Mouse (Mus musculus): Measurements from ENCODE around the gene Pnmal2.

GRCm38 (mm10) chr7:16990006-16990744 lies 45.7 kb downstream of the Pnmal2 start:
- TF ChIP-seq CTCF (IDR thresholded peaks at IDR 0.05; ENCODE audit: borderline replicate concordance, control insufficient read depth, extremely low read depth, insufficient read depth, low read length, poor library complexity) (no peak), POLR2A (IDR thresholded peaks at IDR 0.05; ENCODE audit: control insufficient read depth, extremely low read depth, insufficient read depth, low read length, poor library complexity) (no peak)
